Mouse (Mus musculus): Measurements from ENCODE around the gene Robo4. TPM values are rescaled to one million over a fixed set of nuclear protein-coding genes. Genes with fewer than 3 reads are reported as not detected.

Robo4 gene
- polyA plus RNA-seq, 1 experiment from 2014 or later, result 4.6 TPM

- no peaks in the 10 kb centered on the region for H3K36me3 ChIP-seq (ENCODE audit: control insufficient read depth, insufficient read depth)
- H3K9ac ChIP-seq (replicated peaks; ENCODE audit: low read depth, low read length), result 0 out of 2 replicates have a peak within 1 kb of the TSS, but pooled peaks have one; percentile 5
- H3K27me3 ChIP-seq (replicated peaks; ENCODE audit: control insufficient read depth, insufficient read depth, low read length), result no peaks in the 10 kb centered on the region
- 71% methylated on average over 17 of the region's 17 CpGs for WGBS
- no peak within 1 kb of the TSS for H3K27ac ChIP-seq (ENCODE audit: low read length)
- no peaks in the 10 kb centered on the region for H3K9me3 ChIP-seq (ENCODE audit: control insufficient read depth, low read length)
- 0 out of 2 replicates have a peak within 1 kb of the TSS, but pooled peaks have one; percentile 3 for H3K4me3 ChIP-seq (replicated peaks; ENCODE audit: low read length)
- peak; percentile 80; the same call in 1 of the 2 replicates for ATAC-seq
- H3K4me1 ChIP-seq (replicated peaks; ENCODE audit: control insufficient read depth, insufficient read depth, low read length), result no peaks in the 10 kb centered on the region
- H3K4me2 ChIP-seq (ENCODE audit: low read length), result peak within 1 kb of the TSS; percentile 22
Observed at GRCm38 (mm10) chr9:37367301-37368080, 34.2 kb upstream of the Robo4 start, which contains the start of gene Hepacam. Gene Hepacam (plus strand): TSS chr9:37367351.

- no peak overlapping the region for H3K4me3 ChIP-seq (replicated peaks; ENCODE audit: low read length)
- H3K4me1 ChIP-seq (replicated peaks; ENCODE audit: control insufficient read depth, insufficient read depth, low read length), result no peaks in the 10 kb centered on the region
- no peaks in the 10 kb centered on the region for H3K9me3 ChIP-seq (ENCODE audit: control insufficient read depth, low read length)
- no peak overlapping the region for H3K27ac ChIP-seq (ENCODE audit: low read length)
- H3K4me2 ChIP-seq (ENCODE audit: low read length), result peak overlapping the region; percentile 22; the same call in 1 of the 2 replicates
- H3K36me3 ChIP-seq (ENCODE audit: control insufficient read depth, insufficient read depth), result no peaks in the 10 kb centered on the region
- no peak overlapping the region for H3K9ac ChIP-seq (replicated peaks; ENCODE audit: low read depth, low read length)
- H3K27me3 ChIP-seq (replicated peaks; ENCODE audit: control insufficient read depth, insufficient read depth, low read length), result no peaks in the 10 kb centered on the region
- 90% methylated on average over 11 of the region's 11 CpGs for WGBS
- ATAC-seq, result no peak
Observed at GRCm38 (mm10) chr9:37368081-37368830, 33.4 kb upstream of the Robo4 start.

DNA sequence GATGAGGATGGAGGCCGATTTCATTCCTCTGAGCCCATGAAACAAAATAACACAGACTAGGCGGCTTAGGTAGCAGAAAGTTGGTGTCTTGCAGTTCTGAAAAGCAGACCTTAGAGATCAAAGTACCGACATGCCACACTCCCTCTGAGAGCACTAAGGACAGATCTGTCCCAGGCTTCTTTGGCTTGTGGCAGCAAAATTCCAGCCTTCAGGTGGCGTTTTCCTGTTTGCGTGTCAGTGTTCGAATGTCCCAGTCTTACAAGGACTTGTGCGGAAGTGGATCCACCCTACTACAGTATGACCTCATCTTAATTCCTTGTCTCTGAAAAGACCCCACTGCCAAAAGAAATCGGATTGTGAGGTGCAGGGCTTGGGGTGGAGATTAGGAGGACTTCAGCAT, 32.8 kb upstream of the Robo4 start:
- no peak overlapping the region for H3K4me3 ChIP-seq (replicated peaks; ENCODE audit: low read length)
- H3K4me1 ChIP-seq (replicated peaks; ENCODE audit: control insufficient read depth, insufficient read depth, low read length), result no peaks in the 10 kb centered on the region
- no peak for ATAC-seq
- WGBS, result 84% methylated on average over 8 of the region's 8 CpGs
- H3K9me3 ChIP-seq (ENCODE audit: control insufficient read depth, low read length), result no peaks in the 10 kb centered on the region
- H3K27ac ChIP-seq (ENCODE audit: low read length), result no peak overlapping the region
- H3K4me2 ChIP-seq (ENCODE audit: low read length), result no peak overlapping the region
- H3K27me3 ChIP-seq (replicated peaks; ENCODE audit: control insufficient read depth, insufficient read depth, low read length), result no peaks in the 10 kb centered on the region
- H3K36me3 ChIP-seq (ENCODE audit: control insufficient read depth, insufficient read depth), result no peaks in the 10 kb centered on the region
- no peak overlapping the region for H3K9ac ChIP-seq (replicated peaks; ENCODE audit: low read depth, low read length)

DNA sequence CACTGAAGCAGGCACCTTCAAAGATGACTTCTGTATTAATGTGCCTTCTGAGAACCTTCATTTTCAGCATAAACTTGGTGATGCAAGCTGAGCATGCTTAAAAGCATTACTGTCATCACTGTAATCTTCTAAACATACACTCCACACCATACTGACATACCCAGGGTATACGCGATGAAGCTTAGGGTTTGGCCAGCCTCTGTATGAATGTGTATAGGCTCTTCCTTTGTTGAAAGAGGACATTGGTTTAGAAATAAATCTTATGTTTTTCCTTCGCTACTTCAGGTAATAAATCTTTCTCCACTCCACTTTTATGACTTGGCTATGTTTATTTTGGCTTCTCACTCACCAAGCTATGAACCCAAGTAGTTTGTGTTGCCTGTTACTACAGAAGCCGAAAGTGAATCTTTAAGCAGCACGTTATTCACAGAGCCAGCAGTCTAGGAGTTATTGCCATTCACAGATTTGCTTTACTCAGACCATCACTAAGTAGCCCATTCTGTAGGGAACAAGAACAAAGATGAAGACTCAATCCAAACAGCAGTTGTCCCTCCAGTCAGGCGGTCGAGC, 30.4 kb upstream of the Robo4 start:
- Histone ChIP-seq H3K9ac (replicated peaks; ENCODE audit: low read depth, low read length) (no peak overlapping the region), H3K4me3 (replicated peaks; ENCODE audit: low read length) (no peak overlapping the region), H3K36me3 (ENCODE audit: control insufficient read depth, insufficient read depth) (no peaks in the 10 kb centered on the region), H3K4me2 (ENCODE audit: low read length) (no peak overlapping the region), H3K4me1 (replicated peaks; ENCODE audit: control insufficient read depth, insufficient read depth, low read length) (no peaks in the 10 kb centered on the region), H3K9me3 (ENCODE audit: control insufficient read depth, low read length) (no peaks in the 10 kb centered on the region), H3K27me3 (replicated peaks; ENCODE audit: control insufficient read depth, insufficient read depth, low read length) (no peaks in the 10 kb centered on the region), H3K27ac (ENCODE audit: low read length) (no peak overlapping the region)
- WGBS, result 90% methylated on average over 7 of the region's 7 CpGs
- no peak for ATAC-seq

DNA sequence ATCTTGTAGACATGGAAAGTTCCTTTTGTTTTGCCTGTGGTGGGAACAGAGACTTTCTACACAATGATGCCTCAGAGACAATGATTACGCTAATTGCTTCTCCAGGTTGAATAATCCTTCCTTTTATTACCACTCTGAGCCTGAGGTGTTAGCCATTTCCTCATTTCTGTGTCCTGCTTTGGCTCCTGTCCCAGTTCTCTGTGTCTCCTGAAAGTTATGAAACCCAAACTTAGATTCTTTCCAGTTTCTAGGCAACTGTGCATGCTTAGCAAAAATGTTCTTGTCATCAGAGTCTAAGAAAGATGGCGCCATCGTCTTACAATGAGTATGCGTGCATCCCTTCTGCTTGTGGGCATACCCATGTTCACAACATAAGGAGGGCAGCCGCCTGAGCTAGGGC, 26.0 kb upstream of the Robo4 start:
- Histone ChIP-seq H3K27me3 (replicated peaks; ENCODE audit: control insufficient read depth, insufficient read depth, low read length) (no peaks in the 10 kb centered on the region), H3K9ac (replicated peaks; ENCODE audit: low read depth, low read length) (no peak overlapping the region), H3K27ac (ENCODE audit: low read length) (no peak overlapping the region), H3K36me3 (ENCODE audit: control insufficient read depth, insufficient read depth) (no peaks in the 10 kb centered on the region), H3K4me2 (ENCODE audit: low read length) (no peak overlapping the region), H3K9me3 (ENCODE audit: control insufficient read depth, low read length) (no peaks in the 10 kb centered on the region), H3K4me3 (replicated peaks; ENCODE audit: low read length) (no peak overlapping the region), H3K4me1 (replicated peaks; ENCODE audit: control insufficient read depth, insufficient read depth, low read length) (no peaks in the 10 kb centered on the region)
- WGBS, result 81% methylated on average over 5 of the region's 5 CpGs
- no peak for ATAC-seq

- H3K4me2 ChIP-seq (ENCODE audit: low read length), result no peak overlapping the region
- H3K9me3 ChIP-seq (ENCODE audit: control insufficient read depth, low read length), result no peaks in the 10 kb centered on the region
- no peaks in the 10 kb centered on the region for H3K27me3 ChIP-seq (replicated peaks; ENCODE audit: control insufficient read depth, insufficient read depth, low read length)
- H3K9ac ChIP-seq (replicated peaks; ENCODE audit: low read depth, low read length), result no peak overlapping the region
- H3K36me3 ChIP-seq (ENCODE audit: control insufficient read depth, insufficient read depth), result no peaks in the 10 kb centered on the region
- H3K4me1 ChIP-seq (replicated peaks; ENCODE audit: control insufficient read depth, insufficient read depth, low read length), result peaks cover 5% of the 10 kb centered on the region
- no peak for ATAC-seq
- 90% methylated on average over 6 of the region's 6 CpGs for WGBS
- no peak overlapping the region for H3K4me3 ChIP-seq (replicated peaks; ENCODE audit: low read length)
- H3K27ac ChIP-seq (ENCODE audit: low read length), result no peak overlapping the region
Observed at GRCm38 (mm10) chr9:37383161-37383560, 18.5 kb upstream of the Robo4 start.

DNA sequence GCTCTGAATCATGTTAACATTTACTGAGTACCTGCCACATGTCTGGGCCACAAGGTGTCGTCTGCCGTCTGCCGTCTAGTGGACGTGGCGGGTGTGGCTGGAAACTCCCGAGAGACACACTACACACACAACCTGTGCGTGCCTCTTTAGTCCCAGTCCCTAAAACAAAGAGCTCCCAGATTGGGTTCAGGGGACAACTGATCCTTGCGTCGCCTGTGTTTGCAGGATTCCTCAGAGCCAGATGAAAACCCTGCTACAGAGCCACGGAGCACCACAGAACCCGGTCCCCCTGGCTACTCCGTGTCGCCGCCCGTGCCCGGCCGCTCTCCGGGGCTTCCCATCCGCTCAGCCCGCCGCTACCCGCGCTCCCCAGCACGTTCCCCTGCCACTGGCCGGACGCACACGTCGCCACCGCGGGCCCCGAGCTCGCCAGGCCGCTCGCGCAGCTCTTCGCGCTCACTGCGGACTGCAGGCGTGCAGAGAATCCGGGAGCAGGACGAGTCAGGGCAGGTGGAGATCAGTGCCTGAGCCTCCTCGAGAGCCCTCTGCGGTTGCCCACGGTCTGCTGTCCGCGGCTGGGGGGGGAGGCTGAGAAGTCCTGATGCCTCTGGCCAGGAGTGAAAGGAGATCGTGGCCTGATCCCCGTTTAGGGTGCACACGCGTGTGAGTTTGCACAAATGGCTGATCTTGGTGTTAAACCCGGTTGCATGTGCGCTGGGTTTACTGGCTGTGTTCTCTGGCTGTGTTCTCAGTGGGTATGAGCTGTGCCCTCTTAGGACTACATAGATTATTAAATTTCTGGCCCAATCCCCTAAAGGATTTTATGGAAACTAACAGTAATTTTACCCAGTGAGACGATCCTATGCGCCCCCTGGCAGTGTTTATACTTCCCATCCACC, 17.2 kb upstream of the Robo4 start:
- Histone ChIP-seq H3K27ac (ENCODE audit: low read length) (no peak overlapping the region), H3K4me2 (ENCODE audit: low read length) (peak overlapping the region; percentile 89), H3K36me3 (ENCODE audit: control insufficient read depth, insufficient read depth) (no peaks in the 10 kb centered on the region), H3K9ac (replicated peaks; ENCODE audit: low read depth, low read length) (peak overlapping the region; percentile 84), H3K4me3 (replicated peaks; ENCODE audit: low read length) (peak overlapping the region; percentile 59), H3K4me1 (replicated peaks; ENCODE audit: control insufficient read depth, insufficient read depth, low read length) (peaks cover 5% of the 10 kb centered on the region), H3K9me3 (ENCODE audit: control insufficient read depth, low read length) (no peaks in the 10 kb centered on the region), H3K27me3 (replicated peaks; ENCODE audit: control insufficient read depth, insufficient read depth, low read length) (no peaks in the 10 kb centered on the region)
- peak; percentile 87 for ATAC-seq
- WGBS, result 7% methylated on average over 54 of the region's 54 CpGs

DNA sequence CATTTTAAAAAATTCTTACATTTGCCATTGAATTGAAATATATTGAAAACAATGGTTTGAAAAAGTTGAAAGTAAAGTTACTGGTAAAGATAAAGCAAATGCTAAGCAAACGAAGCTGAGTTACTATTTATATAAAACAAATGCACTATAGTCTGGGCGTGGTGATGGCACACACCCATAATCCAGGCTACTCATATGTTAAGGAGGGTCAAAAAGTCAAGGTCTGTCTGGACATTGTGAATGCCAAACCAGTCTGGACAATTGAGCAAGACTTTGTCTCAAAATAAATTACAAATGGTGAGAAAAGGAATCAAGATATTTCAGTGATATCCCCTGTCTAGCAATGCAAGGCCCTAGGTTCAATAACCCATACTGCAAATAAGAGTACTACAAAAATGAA, 10.8 kb upstream of the Robo4 start:
- H3K4me3 ChIP-seq (replicated peaks; ENCODE audit: low read length), result no peak overlapping the region
- H3K4me2 ChIP-seq (ENCODE audit: low read length), result no peak overlapping the region
- no peaks in the 10 kb centered on the region for H3K27me3 ChIP-seq (replicated peaks; ENCODE audit: control insufficient read depth, insufficient read depth, low read length)
- ATAC-seq, result no peak
- no peaks in the 10 kb centered on the region for H3K4me1 ChIP-seq (replicated peaks; ENCODE audit: control insufficient read depth, insufficient read depth, low read length)
- no peaks in the 10 kb centered on the region for H3K9me3 ChIP-seq (ENCODE audit: control insufficient read depth, low read length)
- WGBS, result 84% methylated on average over 2 of the region's 2 CpGs
- H3K9ac ChIP-seq (replicated peaks; ENCODE audit: low read depth, low read length), result no peak overlapping the region
- no peak overlapping the region for H3K27ac ChIP-seq (ENCODE audit: low read length)
- no peaks in the 10 kb centered on the region for H3K36me3 ChIP-seq (ENCODE audit: control insufficient read depth, insufficient read depth)
